Mouse (Mus musculus): ENCODE data around the gene Lysmd2. TPM values are rescaled to one million over a fixed set of nuclear protein-coding genes. Genes with fewer than 3 reads are reported as not detected.
A peak's percentile ranks its signal among the peaks of the same experiment; 100 is the strongest.

Lysmd2 gene
- 26.9 and 27.0 TPM in 2 replicates for polyA plus RNA-seq (2015; fragmentation: Nextera tagmentation; extraction: Ambion mirVana)

GRCm38 (mm10) chr9:75625556-75626307 lies at the start of gene Lysmd2:
Gene Lysmd2 (plus strand): TSS chr9:75625741.
- peak; percentile 92 for ATAC-seq (ENCODE audit: low read depth)
- Histone ChIP-seq H3K4me2 (peak within 1 kb of the TSS; percentile 73), H3K4me3 (peak within 1 kb of the TSS; percentile 79), H3K27ac (replicated peaks) (peak within 1 kb of the TSS; percentile 96), H3K27me3 (peaks cover 6% of the 10 kb centered on the region; the same call in 1 of the 2 replicates), H3K9ac (peak within 1 kb of the TSS; percentile 94), H3K36me3 (no peaks in the 10 kb centered on the region), H3K9me3 (no peaks in the 10 kb centered on the region), H3K4me1 (replicated peaks) (peaks cover 18% of the 10 kb centered on the region)
- WGBS, result under 1% methylated on average over 72 of the region's 94 CpGs

- ATAC-seq (ENCODE audit: low read depth), result no peak
- Histone ChIP-seq H3K36me3 (peaks cover 97% of the 10 kb centered on the region), H3K4me2 (no peak overlapping the region), H3K27ac (replicated peaks) (no peak overlapping the region), H3K4me3 (no peak overlapping the region), H3K27me3 (no peaks in the 10 kb centered on the region), H3K4me1 (replicated peaks) (no peaks in the 10 kb centered on the region), H3K9me3 (no peaks in the 10 kb centered on the region), H3K9ac (no peak overlapping the region)
- 94% methylated on average over 6 of the region's 6 CpGs for WGBS
Measured at GRCm38 (mm10) chr9:75579321-75579720, 46.2 kb upstream of the Lysmd2 start.

GRCm38 (mm10) chr9:75581694-75582350 lies 43.7 kb upstream of the Lysmd2 start:
- Histone ChIP-seq H3K4me1 (replicated peaks) (no peaks in the 10 kb centered on the region), H3K36me3 (peaks cover 97% of the 10 kb centered on the region), H3K9me3 (no peaks in the 10 kb centered on the region), H3K27me3 (no peaks in the 10 kb centered on the region), H3K4me2 (no peak overlapping the region), H3K4me3 (no peak overlapping the region), H3K9ac (no peak overlapping the region), H3K27ac (replicated peaks) (no peak overlapping the region)
- WGBS, result 54% methylated on average over 7 of the region's 7 CpGs
- 0 out of 2 replicates have a peak, but pooled peaks have one; percentile 36 for ATAC-seq (ENCODE audit: low read depth)

GRCm38 (mm10) chr9:75589850-75590790 lies 35.4 kb upstream of the Lysmd2 start:
- Histone ChIP-seq H3K4me3 (no peak overlapping the region), H3K4me2 (no peak overlapping the region), H3K36me3 (peaks cover 100% of the 10 kb centered on the region), H3K27me3 (no peaks in the 10 kb centered on the region), H3K27ac (replicated peaks) (peak overlapping the region; percentile 33; the same call in 1 of the 2 replicates), H3K4me1 (replicated peaks) (peaks cover 3% of the 10 kb centered on the region; the same call in 1 of the 2 replicates), H3K9me3 (no peaks in the 10 kb centered on the region), H3K9ac (no peak overlapping the region)
- 77% methylated on average over 15 of the region's 15 CpGs for WGBS
- no peak for ATAC-seq (ENCODE audit: low read depth)

GRCm38 (mm10) chr9:75593481-75593880 lies 32.1 kb upstream of the Lysmd2 start:
- H3K27ac ChIP-seq (replicated peaks), result no peak overlapping the region
- H3K9ac ChIP-seq, result no peak overlapping the region
- H3K4me3 ChIP-seq, result no peak overlapping the region
- 83% methylated on average over 5 of the region's 5 CpGs for WGBS
- no peaks in the 10 kb centered on the region for H3K27me3 ChIP-seq
- H3K4me2 ChIP-seq, result no peak overlapping the region
- H3K36me3 ChIP-seq, result peaks cover 86% of the 10 kb centered on the region
- no peak for ATAC-seq (ENCODE audit: low read depth)
- H3K9me3 ChIP-seq, result no peaks in the 10 kb centered on the region
- peaks cover 12% of the 10 kb centered on the region; the same call in 1 of the 2 replicates for H3K4me1 ChIP-seq (replicated peaks)

GRCm38 (mm10) chr9:75597036-75597435 lies 28.5 kb upstream of the Lysmd2 start:
- H3K4me1 ChIP-seq (replicated peaks), result peaks cover 42% of the 10 kb centered on the region
- no peak overlapping the region for H3K4me3 ChIP-seq
- H3K27me3 ChIP-seq, result no peaks in the 10 kb centered on the region
- WGBS, result 92% methylated on average over 13 of the region's 13 CpGs
- no peak overlapping the region for H3K9ac ChIP-seq
- ATAC-seq (ENCODE audit: low read depth), result no peak
- H3K27ac ChIP-seq (replicated peaks), result no peak overlapping the region
- H3K4me2 ChIP-seq, result no peak overlapping the region
- peaks cover 51% of the 10 kb centered on the region for H3K36me3 ChIP-seq
- no peaks in the 10 kb centered on the region for H3K9me3 ChIP-seq

- Histone ChIP-seq H3K27me3 (no peaks in the 10 kb centered on the region), H3K36me3 (peaks cover 45% of the 10 kb centered on the region), H3K27ac (replicated peaks) (no peak overlapping the region), H3K9ac (no peak overlapping the region), H3K9me3 (no peaks in the 10 kb centered on the region), H3K4me3 (no peak overlapping the region), H3K4me1 (replicated peaks) (peaks cover 42% of the 10 kb centered on the region), H3K4me2 (no peak overlapping the region)
- no peak for ATAC-seq (ENCODE audit: low read depth)
- WGBS, result 65% methylated on average over 4 of the region's 4 CpGs
Measured at GRCm38 (mm10) chr9:75597596-75597995, 27.9 kb upstream of the Lysmd2 start.

GRCm38 (mm10) chr9:75599191-75599841 lies 26.2 kb upstream of the Lysmd2 start:
- peaks cover 37% of the 10 kb centered on the region for H3K36me3 ChIP-seq
- no peak overlapping the region for H3K4me2 ChIP-seq
- peak overlapping the region; percentile 74 for H3K27ac ChIP-seq (replicated peaks)
- H3K9me3 ChIP-seq, result no peaks in the 10 kb centered on the region
- no peak overlapping the region for H3K4me3 ChIP-seq
- peak; percentile 91 for ATAC-seq (ENCODE audit: low read depth)
- 37% methylated on average over 5 of the region's 5 CpGs for WGBS
- no peak overlapping the region for H3K9ac ChIP-seq
- H3K27me3 ChIP-seq, result no peaks in the 10 kb centered on the region
- H3K4me1 ChIP-seq (replicated peaks), result peaks cover 39% of the 10 kb centered on the region

- no peak overlapping the region for H3K4me2 ChIP-seq
- H3K9ac ChIP-seq, result no peak overlapping the region
- no peak overlapping the region for H3K4me3 ChIP-seq
- no peaks in the 10 kb centered on the region for H3K9me3 ChIP-seq
- H3K4me1 ChIP-seq (replicated peaks), result peaks cover 39% of the 10 kb centered on the region
- 65% methylated on average over 7 of the region's 7 CpGs for WGBS
- H3K27ac ChIP-seq (replicated peaks), result peak overlapping the region; percentile 74
- peaks cover 37% of the 10 kb centered on the region for H3K36me3 ChIP-seq
- no peaks in the 10 kb centered on the region for H3K27me3 ChIP-seq
- no peak for ATAC-seq (ENCODE audit: low read depth)
Measured at GRCm38 (mm10) chr9:75600166-75600934, 25.2 kb upstream of the Lysmd2 start.

GRCm38 (mm10) chr9:75601510-75601909 lies 24.0 kb upstream of the Lysmd2 start:
- H3K4me3 ChIP-seq, result no peak overlapping the region
- H3K9me3 ChIP-seq, result no peaks in the 10 kb centered on the region
- H3K27me3 ChIP-seq, result no peaks in the 10 kb centered on the region
- H3K9ac ChIP-seq, result no peak overlapping the region
- H3K4me1 ChIP-seq (replicated peaks), result peaks cover 39% of the 10 kb centered on the region
- H3K27ac ChIP-seq (replicated peaks), result no peak overlapping the region
- peaks cover 32% of the 10 kb centered on the region for H3K36me3 ChIP-seq
- no peak for ATAC-seq (ENCODE audit: low read depth)
- WGBS, result 64% methylated on average over 12 of the region's 12 CpGs
- no peak overlapping the region for H3K4me2 ChIP-seq

GRCm38 (mm10) chr9:75607496-75607895 lies 18.0 kb upstream of the Lysmd2 start:
- Histone ChIP-seq H3K27ac (replicated peaks) (no peak overlapping the region), H3K4me1 (replicated peaks) (peaks cover 14% of the 10 kb centered on the region), H3K9me3 (no peaks in the 10 kb centered on the region), H3K9ac (no peak overlapping the region), H3K36me3 (peaks cover 29% of the 10 kb centered on the region), H3K27me3 (no peaks in the 10 kb centered on the region), H3K4me3 (no peak overlapping the region), H3K4me2 (no peak overlapping the region)
- WGBS, result 90% methylated on average over 4 of the region's 4 CpGs
- ATAC-seq (ENCODE audit: low read depth), result no peak
